Mouse (Mus musculus) small intestine, adult 10 weeks (tissue): Measurements from ENCODE around the gene Cyp1b1. TPM values are rescaled to one million over a fixed set of nuclear protein-coding genes. Genes with fewer than 3 reads are reported as not detected.

Experiments used
- polyA plus RNA-seq: library from polyadenylated mRNA; stranded (reverse); fragments of 350-450 nt; fragmentation: Illumina TruSeq; extraction: RNeasy Lipid Tissue Mini Kit (QIAGEN cat#74804); gene quantifications from one replicate; pipeline ENCODE4 v1.2.3, GENCODE M21; 2014; ENCODE audit warnings: low replicate concordance

Cyp1b1 gene
- 12.4 TPM for polyA plus RNA-seq

DNA sequence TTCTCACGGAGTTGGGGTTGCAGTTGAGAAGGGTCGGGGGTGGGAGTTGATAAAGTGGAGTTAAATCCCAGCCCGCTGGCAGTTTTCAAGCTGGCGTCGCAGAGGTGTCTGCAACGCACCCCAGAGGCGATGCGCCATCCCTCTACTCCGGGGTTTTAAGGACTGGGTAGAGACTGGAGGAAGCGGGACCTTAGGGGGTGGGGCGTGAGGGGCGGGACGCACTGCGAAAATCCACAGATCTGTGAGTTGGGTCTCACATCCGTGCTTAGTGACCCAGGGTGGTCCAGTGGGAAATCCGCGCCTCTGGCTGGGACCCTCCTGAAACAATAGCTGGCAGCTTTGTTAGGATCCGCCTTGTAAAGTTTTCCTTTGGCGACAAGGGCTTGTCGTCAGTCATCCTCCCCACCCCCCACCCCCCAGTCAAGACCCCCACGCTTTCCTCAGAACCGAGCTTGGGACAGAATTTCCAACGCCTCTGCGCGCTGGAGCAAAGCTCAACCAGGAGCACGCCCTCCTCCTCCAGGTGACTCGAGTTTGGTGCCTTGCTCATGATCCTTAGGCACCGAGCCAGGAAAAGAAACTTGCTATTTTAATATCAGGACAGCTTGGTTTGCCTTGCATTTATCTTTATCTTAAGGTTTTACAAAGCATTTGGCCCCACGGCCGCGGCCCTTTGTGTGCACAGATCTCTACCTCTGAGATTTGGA lies at the start of gene Cyp1b1:
Gene Cyp1b1, minus strand, starts transcription at position 131 of the 707 bp plus-strand sequence.

Other genes starting within 250 kb of the Cyp1b1 start
- 35.3 TPM for gene Rmdn2, start 103.2 kb downstream of the Cyp1b1 start, polyA plus RNA-seq
- 391 TPM for gene Atl2, start 181.1 kb upstream of the Cyp1b1 start, polyA plus RNA-seq